Mouse (Mus musculus): Measurements from ENCODE around the gene Lix1l. TPM values are rescaled to one million over a fixed set of nuclear protein-coding genes. Genes with fewer than 3 reads are reported as not detected.
A peak's percentile ranks its signal among the peaks of the same experiment; 100 is the strongest.

Gene Lix1l
- polyA plus RNA-seq, 1 experiment from 2014 or later = 6.8 TPM

GRCm38 (mm10) chr3:96578561-96579238, 22.2 kb upstream of the Lix1l start:
- H3K9ac ChIP-seq = no peak overlapping the region
- no peak overlapping the region for H3K27ac ChIP-seq
- H3K4me1 ChIP-seq = peaks cover 19% of the 10 kb centered on the region
- H3K9me3 ChIP-seq = no peaks in the 10 kb centered on the region
- H3K4me2 ChIP-seq (replicated peaks) = no peak overlapping the region
- H3K27me3 ChIP-seq = no peaks in the 10 kb centered on the region
- no peaks in the 10 kb centered on the region for H3K36me3 ChIP-seq
- H3K4me3 ChIP-seq = no peak overlapping the region
- 77% methylated on average over 12 of the region's 12 CpGs for WGBS
- ATAC-seq (ENCODE audit: insufficient number of reproducible peaks, insufficient read depth, low FRiP score, low TSS enrichment) = no peak

- no peak overlapping the region for H3K27ac ChIP-seq
- H3K9ac ChIP-seq = no peak overlapping the region
- H3K4me3 ChIP-seq = no peak overlapping the region
- H3K4me2 ChIP-seq (replicated peaks) = no peak overlapping the region
- H3K27me3 ChIP-seq = no peaks in the 10 kb centered on the region
- ATAC-seq (ENCODE audit: insufficient number of reproducible peaks, insufficient read depth, low FRiP score, low TSS enrichment) = no peak
- peaks cover 16% of the 10 kb centered on the region for H3K4me1 ChIP-seq
- no peaks in the 10 kb centered on the region for H3K36me3 ChIP-seq
- 80% methylated on average over 4 of the region's 4 CpGs for WGBS
- H3K9me3 ChIP-seq = no peaks in the 10 kb centered on the region
Measured at GRCm38 (mm10) chr3:96579239-96579750, 21.7 kb upstream of the Lix1l start.

GRCm38 (mm10) chr3:96579885-96580454, 21.0 kb upstream of the Lix1l start:
- H3K4me2 ChIP-seq (replicated peaks) = peak overlapping the region; percentile 49
- H3K9ac ChIP-seq = 0 out of 2 replicates have a peak overlapping the region, but pooled peaks have one; percentile 17
- peaks cover 16% of the 10 kb centered on the region for H3K4me1 ChIP-seq
- peak; percentile 35; the same call in 1 of the 2 replicates for ATAC-seq (ENCODE audit: insufficient number of reproducible peaks, insufficient read depth, low FRiP score, low TSS enrichment)
- H3K27ac ChIP-seq = no peak overlapping the region
- no peaks in the 10 kb centered on the region for H3K9me3 ChIP-seq
- WGBS = 13% methylated on average over 16 of the region's 16 CpGs
- H3K4me3 ChIP-seq = peak overlapping the region; percentile 12; the same call in 1 of the 2 replicates
- no peaks in the 10 kb centered on the region for H3K36me3 ChIP-seq
- no peaks in the 10 kb centered on the region for H3K27me3 ChIP-seq

GRCm38 (mm10) chr3:96581141-96581540, 19.8 kb upstream of the Lix1l start:
- H3K9ac ChIP-seq = no peak overlapping the region
- 52% methylated on average over 6 of the region's 6 CpGs for WGBS
- H3K4me1 ChIP-seq = peaks cover 16% of the 10 kb centered on the region
- ATAC-seq (ENCODE audit: insufficient number of reproducible peaks, insufficient read depth, low FRiP score, low TSS enrichment) = no peak
- H3K36me3 ChIP-seq = no peaks in the 10 kb centered on the region
- H3K27ac ChIP-seq = no peak overlapping the region
- peak overlapping the region; percentile 49 for H3K4me2 ChIP-seq (replicated peaks)
- no peaks in the 10 kb centered on the region for H3K27me3 ChIP-seq
- H3K9me3 ChIP-seq = no peaks in the 10 kb centered on the region
- H3K4me3 ChIP-seq = no peak overlapping the region

- Histone ChIP-seq H3K27ac (no peak overlapping the region), H3K36me3 (no peaks in the 10 kb centered on the region), H3K4me1 (peaks cover 9% of the 10 kb centered on the region), H3K4me3 (no peak overlapping the region), H3K4me2 (replicated peaks) (no peak overlapping the region), H3K9me3 (no peaks in the 10 kb centered on the region), H3K9ac (no peak overlapping the region), H3K27me3 (no peaks in the 10 kb centered on the region)
- 82% methylated on average over 16 of the region's 16 CpGs for WGBS
- no peak for ATAC-seq (ENCODE audit: insufficient number of reproducible peaks, insufficient read depth, low FRiP score, low TSS enrichment)
Measured at GRCm38 (mm10) chr3:96581771-96582515, 19.0 kb upstream of the Lix1l start.

GRCm38 (mm10) chr3:96583386-96583785, 17.6 kb upstream of the Lix1l start:
- peaks cover 4% of the 10 kb centered on the region; the same call in 1 of the 2 replicates for H3K4me1 ChIP-seq
- no peak overlapping the region for H3K4me2 ChIP-seq (replicated peaks)
- H3K27ac ChIP-seq = no peak overlapping the region
- ATAC-seq (ENCODE audit: insufficient number of reproducible peaks, insufficient read depth, low FRiP score, low TSS enrichment) = no peak
- H3K27me3 ChIP-seq = no peaks in the 10 kb centered on the region
- no peak overlapping the region for H3K4me3 ChIP-seq
- H3K9ac ChIP-seq = no peak overlapping the region
- no peaks in the 10 kb centered on the region for H3K9me3 ChIP-seq
- H3K36me3 ChIP-seq = no peaks in the 10 kb centered on the region
- WGBS = 90% methylated on average over 5 of the region's 5 CpGs

- no peaks in the 10 kb centered on the region for H3K9me3 ChIP-seq
- peaks cover 9% of the 10 kb centered on the region for H3K27me3 ChIP-seq
- no peak overlapping the region for H3K4me3 ChIP-seq
- H3K4me2 ChIP-seq (replicated peaks) = no peak overlapping the region
- H3K27ac ChIP-seq = no peak overlapping the region
- ATAC-seq (ENCODE audit: insufficient number of reproducible peaks, insufficient read depth, low FRiP score, low TSS enrichment) = no peak
- peaks cover 12% of the 10 kb centered on the region for H3K4me1 ChIP-seq
- no peaks in the 10 kb centered on the region for H3K36me3 ChIP-seq
- no peak overlapping the region for H3K9ac ChIP-seq
- 82% methylated on average over 4 of the region's 4 CpGs for WGBS
Measured at GRCm38 (mm10) chr3:96590657-96591056, 10.3 kb upstream of the Lix1l start.

- ATAC-seq (ENCODE audit: insufficient number of reproducible peaks, insufficient read depth, low FRiP score, low TSS enrichment) = no peak
- Histone ChIP-seq H3K4me1 (peaks cover 34% of the 10 kb centered on the region), H3K4me2 (replicated peaks) (peak overlapping the region; percentile 72), H3K36me3 (no peaks in the 10 kb centered on the region), H3K27me3 (peaks cover 12% of the 10 kb centered on the region), H3K4me3 (peak overlapping the region; percentile 56), H3K27ac (peak overlapping the region; percentile 70; the same call in 1 of the 2 replicates), H3K9ac (peak overlapping the region; percentile 61), H3K9me3 (no peaks in the 10 kb centered on the region)
- under 1% methylated on average over 10 of the region's 10 CpGs for WGBS
Measured at GRCm38 (mm10) chr3:96593374-96593773, 7.6 kb upstream of the Lix1l start.

- Histone ChIP-seq H3K4me3 (peak within 1 kb of the TSS; percentile 56), H3K36me3 (no peaks in the 10 kb centered on the region), H3K4me2 (replicated peaks) (peak within 1 kb of the TSS; percentile 72), H3K4me1 (peaks cover 38% of the 10 kb centered on the region), H3K27me3 (peaks cover 12% of the 10 kb centered on the region), H3K9ac (peak within 1 kb of the TSS; percentile 61), H3K9me3 (no peaks in the 10 kb centered on the region), H3K27ac (peak within 1 kb of the TSS; percentile 70)
- WGBS = under 1% methylated on average over 37 of the region's 38 CpGs
- ATAC-seq (ENCODE audit: insufficient number of reproducible peaks, insufficient read depth, low FRiP score, low TSS enrichment) = peak; percentile 78
Measured at GRCm38 (mm10) chr3:96593790-96594560, 7.0 kb upstream of the Lix1l start, which contains the start of gene Polr3gl. TSS of gene Polr3gl (minus strand) at chr3:96594181.

- no peak overlapping the region for H3K27ac ChIP-seq
Measured at GRCm38 (mm10) chr3:96594851-96595250, 6.1 kb upstream of the Lix1l start.

GRCm38 (mm10) chr3:96595661-96596060, 5.3 kb upstream of the Lix1l start:
- H3K27me3 ChIP-seq = peaks cover 17% of the 10 kb centered on the region
- WGBS = 24% methylated on average over 6 of the region's 6 CpGs
- no peak overlapping the region for H3K27ac ChIP-seq
- H3K4me2 ChIP-seq (replicated peaks) = peak overlapping the region; percentile 96
- H3K36me3 ChIP-seq = no peaks in the 10 kb centered on the region
- no peak for ATAC-seq (ENCODE audit: insufficient number of reproducible peaks, insufficient read depth, low FRiP score, low TSS enrichment)
- no peak overlapping the region; the same call in 1 of the 2 replicates for H3K9ac ChIP-seq
- H3K4me1 ChIP-seq = peaks cover 47% of the 10 kb centered on the region
- 0 out of 2 replicates have a peak overlapping the region, but pooled peaks have one; percentile 47 for H3K4me3 ChIP-seq
- H3K9me3 ChIP-seq = no peaks in the 10 kb centered on the region

More at GRCm38 (mm10) chr3:96594851-96595250, 6.1 kb upstream of the Lix1l start:
- no peak overlapping the region for H3K9ac ChIP-seq
- no peaks in the 10 kb centered on the region for H3K36me3 ChIP-seq
- ATAC-seq (ENCODE audit: insufficient number of reproducible peaks, insufficient read depth, low FRiP score, low TSS enrichment) = no peak
- H3K4me1 ChIP-seq = peaks cover 40% of the 10 kb centered on the region
- no peaks in the 10 kb centered on the region for H3K9me3 ChIP-seq
- H3K4me2 ChIP-seq (replicated peaks) = no peak overlapping the region
- no peak overlapping the region for H3K4me3 ChIP-seq
- 74% methylated on average over 5 of the region's 5 CpGs for WGBS
- H3K27me3 ChIP-seq = peaks cover 17% of the 10 kb centered on the region
